Mouse (Mus musculus) hindbrain, embryonic 16.5 days (tissue): ENCODE data around the gene Poc1a. TPM values are rescaled to one million over a fixed set of nuclear protein-coding genes. Genes with fewer than 3 reads are reported as not detected.

Experiments used
- ATAC-seq: fragments of 200-750 bp; cut with Nextera tagmentation; 2 replicates; pipeline ENCODE4 v1.8.0; 2017; ENCODE audit warnings: moderate TSS enrichment, moderate library complexity
- H3K27ac ChIP-seq: fragments of 300-500 bp; sonication (generic); 2 replicates; pipeline ENCODE4 v1.5.1; 2014; ENCODE audit warnings: low read depth, mild to moderate bottlenecking, control low read depth, low read length, moderate library complexity
- H3K27me3 ChIP-seq: fragments of 300-500 bp; sonication (generic); replicated peaks from 2 replicates; pipeline ENCODE4 v1.6.1; 2014; ENCODE audit warnings: low read length; ENCODE audit not compliant: control insufficient read depth, insufficient read depth
- H3K36me3 ChIP-seq: fragments of 300-500 bp; sonication (generic); 2 replicates; pipeline ENCODE4 v1.6.1; 2014; ENCODE audit warnings: mild to moderate bottlenecking, low read length, moderate library complexity, mixed read lengths; ENCODE audit not compliant: control insufficient read depth, insufficient read depth
- H3K4me1 ChIP-seq: fragments of 300-500 bp; sonication (generic); 2 replicates; pipeline ENCODE4 v1.6.1; 2014; ENCODE audit warnings: low read depth, low read length; ENCODE audit not compliant: control insufficient read depth, insufficient read depth
- H3K4me2 ChIP-seq: fragments of 300-500 bp; sonication (generic); 2 replicates; pipeline ENCODE4 v1.6.1; 2014; ENCODE audit warnings: mild to moderate bottlenecking, low read length, control low read depth, moderate library complexity
- H3K4me3 ChIP-seq: fragments of 300-500 bp; sonication (generic); 2 replicates; pipeline ENCODE4 v1.5.1; 2014; ENCODE audit warnings: mild to moderate bottlenecking, low read length, control low read depth, moderate library complexity
- H3K9ac ChIP-seq: fragments of 300-500 bp; sonication (generic); 2 replicates; pipeline ENCODE4 v1.6.1; 2014; ENCODE audit warnings: low read depth, mild to moderate bottlenecking, control low read depth, low read length, moderate library complexity
- H3K9me3 ChIP-seq: fragments of 300-500 bp; sonication (generic); 2 replicates; pipeline ENCODE4 v1.6.1; 2014; ENCODE audit warnings: mild to moderate bottlenecking, low read length, moderate library complexity; ENCODE audit not compliant: control insufficient read depth
- WGBS: fragments of 180-500 bp; shearing (Covaris S2); extraction: QIAGEN DNeasy Blood & Tissue Kit; methylation state at CpG from one replicate; pipeline ENCODE4 v1.1.7; 2014; 5-methylcytosine and 5-hydroxymethylcytosine counted together
- polyA plus RNA-seq: library from polyadenylated mRNA; unstranded; fragments of >200 nt; fragmentation: Nextera tagmentation; extraction: Ambion mirVana; gene quantifications from 2 replicates; pipeline ENCODE4 v1.2.1, GENCODE M21; 2015

Poc1a gene
- polyA plus RNA-seq, 1 experiment from 2014 or later: 8.9 TPM

DNA sequence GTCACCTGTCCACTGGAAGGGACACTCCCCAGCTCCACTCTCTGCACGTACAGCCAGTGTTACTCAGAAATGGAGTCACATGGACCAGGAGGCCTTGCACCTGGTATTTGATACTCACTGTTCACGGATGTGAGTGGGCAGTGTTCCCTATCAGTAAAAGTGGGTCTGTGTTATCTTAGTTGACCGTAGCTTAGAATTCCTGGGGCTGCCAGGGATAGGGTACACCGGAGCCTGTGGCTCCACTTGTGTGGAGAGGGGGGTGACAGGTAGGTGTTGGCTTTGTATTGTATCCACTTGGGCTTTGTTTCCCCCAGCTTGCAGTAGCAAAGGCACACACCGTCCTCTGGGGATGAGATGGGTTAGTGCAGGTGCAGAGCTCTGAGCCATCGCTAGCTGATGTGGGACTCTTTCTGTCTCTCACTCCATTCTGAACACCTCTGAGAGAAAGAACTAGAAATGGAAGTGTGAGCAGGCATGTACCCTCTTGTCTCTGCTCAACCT, 22.6 kb downstream of the Poc1a start:
- Histone ChIP-seq H3K4me3 (no peak overlapping the region), H3K27ac (no peak overlapping the region), H3K36me3 (no peaks in the 10 kb centered on the region), H3K27me3 (no peaks in the 10 kb centered on the region), H3K9me3 (no peaks in the 10 kb centered on the region), H3K4me1 (no peaks in the 10 kb centered on the region), H3K4me2 (no peak overlapping the region), H3K9ac (no peak overlapping the region)
- no peak for ATAC-seq
- 95% methylated on average over 6 of the region's 6 CpGs for WGBS

DNA sequence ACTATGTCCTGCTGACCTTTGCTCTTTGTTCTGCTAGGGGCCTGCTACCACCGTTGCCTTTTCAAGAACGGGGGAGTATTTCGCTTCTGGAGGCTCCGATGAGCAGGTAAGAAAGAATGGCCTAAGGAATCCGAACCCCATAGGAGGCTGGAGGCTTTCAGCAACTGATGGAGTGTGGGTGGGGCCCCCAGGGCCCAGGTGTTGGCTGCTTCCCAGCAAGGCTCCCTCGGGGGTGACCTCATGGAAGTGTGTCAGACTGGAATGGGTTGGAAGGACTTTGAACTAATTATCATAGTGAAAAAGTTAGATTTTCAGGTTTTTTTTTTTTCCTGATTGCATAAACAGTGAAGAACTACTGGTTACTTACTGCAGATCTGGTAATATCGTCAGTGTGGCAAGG, 24.4 kb downstream of the Poc1a start:
- WGBS: 74% methylated on average over 7 of the region's 7 CpGs
- H3K9ac ChIP-seq: no peak overlapping the region
- H3K9me3 ChIP-seq: no peaks in the 10 kb centered on the region
- no peak overlapping the region for H3K4me3 ChIP-seq
- H3K27ac ChIP-seq: no peak overlapping the region
- no peak overlapping the region for H3K4me2 ChIP-seq
- no peaks in the 10 kb centered on the region for H3K4me1 ChIP-seq
- no peaks in the 10 kb centered on the region for H3K27me3 ChIP-seq
- no peak for ATAC-seq
- no peaks in the 10 kb centered on the region for H3K36me3 ChIP-seq

DNA sequence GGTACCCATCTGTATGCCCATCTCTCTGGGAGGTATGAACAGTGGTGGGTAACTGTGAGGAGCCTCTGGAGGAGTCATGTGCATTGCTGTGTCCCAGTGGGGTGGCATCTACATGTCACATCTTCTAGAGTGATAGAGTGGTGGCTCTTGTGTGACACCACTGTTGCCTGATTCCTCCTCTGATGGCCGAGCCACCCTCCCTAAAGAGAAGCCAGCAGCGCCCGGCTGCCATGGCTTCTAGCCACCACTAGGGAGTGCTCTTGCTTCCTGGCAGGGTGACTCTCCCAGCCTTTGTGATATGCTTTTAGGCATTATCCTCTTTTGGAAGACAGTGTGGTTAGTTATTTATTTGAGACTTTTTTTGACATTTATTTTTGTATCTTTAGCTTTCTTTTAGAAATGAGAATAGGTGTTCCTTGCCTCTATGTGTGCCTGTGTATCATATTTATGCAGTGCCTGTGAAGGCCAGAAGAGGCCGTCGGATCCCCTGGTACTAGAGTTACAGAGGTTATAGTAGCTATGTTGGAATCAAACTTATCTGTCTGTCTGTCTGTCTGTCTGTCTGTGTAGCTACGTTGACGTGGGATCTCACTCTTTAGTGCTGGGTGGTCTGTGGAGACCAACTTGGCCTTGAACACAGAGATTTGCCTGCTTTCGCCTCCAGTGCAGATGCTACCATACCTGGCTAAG, 25.9 kb downstream of the Poc1a start:
- Histone ChIP-seq H3K4me2 (no peak overlapping the region), H3K4me1 (no peaks in the 10 kb centered on the region), H3K4me3 (no peak overlapping the region), H3K36me3 (no peaks in the 10 kb centered on the region), H3K9ac (no peak overlapping the region), H3K27ac (no peak overlapping the region), H3K27me3 (no peaks in the 10 kb centered on the region), H3K9me3 (no peaks in the 10 kb centered on the region)
- 47% methylated on average over 8 of the region's 8 CpGs for WGBS
- no peak for ATAC-seq

DNA sequence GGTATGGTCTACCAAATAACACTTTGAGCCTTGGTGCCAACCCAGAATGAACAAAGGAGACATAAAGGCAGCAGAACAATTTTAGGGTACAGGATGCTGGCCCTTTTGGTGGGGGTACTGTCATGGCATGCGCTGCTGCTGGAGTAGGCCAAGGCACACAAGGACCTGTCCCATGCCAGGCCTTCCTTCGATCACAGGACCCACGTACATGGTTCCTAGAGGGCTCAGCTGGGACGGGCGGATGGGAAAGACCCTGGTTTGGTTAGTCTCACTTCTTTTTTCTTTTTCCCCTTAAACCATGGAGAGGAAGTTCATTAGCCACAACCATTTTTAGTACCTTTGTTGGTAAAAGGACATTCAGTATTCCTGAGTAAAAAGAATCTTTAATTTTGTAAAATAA, 27.3 kb downstream of the Poc1a start:
- Histone ChIP-seq H3K4me2 (no peak overlapping the region), H3K27ac (no peak overlapping the region), H3K27me3 (no peaks in the 10 kb centered on the region), H3K9ac (no peak overlapping the region), H3K4me1 (no peaks in the 10 kb centered on the region), H3K36me3 (no peaks in the 10 kb centered on the region), H3K4me3 (no peak overlapping the region), H3K9me3 (no peaks in the 10 kb centered on the region)
- 93% methylated on average over 5 of the region's 5 CpGs for WGBS
- ATAC-seq: no peak

DNA sequence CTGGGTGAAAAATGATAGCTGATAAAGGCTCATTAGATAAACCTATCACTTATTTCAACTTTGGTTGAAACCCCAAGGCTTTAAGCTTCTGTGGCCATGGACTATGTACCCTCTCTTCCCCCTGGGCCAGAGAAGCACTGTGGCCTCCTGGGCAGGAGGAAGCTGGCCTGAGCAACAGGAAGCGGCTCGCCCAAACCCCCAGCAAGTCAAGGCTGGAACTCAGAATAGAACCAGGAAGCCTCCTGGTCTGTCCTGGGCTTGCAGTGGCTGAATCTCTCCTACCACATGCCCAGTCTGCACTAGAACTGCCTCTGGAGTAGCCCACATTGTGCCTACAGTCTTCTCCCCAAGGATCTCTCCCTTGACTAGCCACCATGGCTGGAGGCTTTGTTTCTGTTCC, 27.7 kb downstream of the Poc1a start:
- ATAC-seq: no peak
- Histone ChIP-seq H3K27me3 (no peaks in the 10 kb centered on the region), H3K4me3 (no peak overlapping the region), H3K36me3 (no peaks in the 10 kb centered on the region), H3K9ac (no peak overlapping the region), H3K27ac (no peak overlapping the region), H3K4me2 (no peak overlapping the region), H3K4me1 (no peaks in the 10 kb centered on the region), H3K9me3 (no peaks in the 10 kb centered on the region)
- 89% methylated on average over 2 of the region's 2 CpGs for WGBS

DNA sequence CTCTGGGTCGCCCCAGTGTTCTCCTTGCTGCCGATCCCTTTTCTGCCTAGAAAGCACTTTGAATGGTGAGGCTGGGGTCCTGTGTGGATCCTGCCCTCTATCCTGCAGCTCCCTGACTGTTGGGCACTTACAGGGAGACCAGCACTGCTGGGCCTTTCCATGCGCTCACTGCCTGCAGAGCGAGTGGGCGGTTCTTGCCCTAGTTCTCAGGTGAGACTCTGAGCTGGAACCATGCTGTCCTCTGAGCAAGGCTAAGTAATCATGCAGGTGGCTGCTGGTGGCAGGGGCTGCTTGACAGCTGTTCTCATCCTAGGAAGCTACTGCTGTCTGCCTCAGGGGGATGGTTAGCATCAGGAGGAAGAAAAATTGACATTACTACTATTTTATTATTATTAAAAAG, 28.1 kb downstream of the Poc1a start:
- no peaks in the 10 kb centered on the region for H3K27me3 ChIP-seq
- H3K36me3 ChIP-seq: no peaks in the 10 kb centered on the region
- 89% methylated on average over 5 of the region's 5 CpGs for WGBS
- no peak overlapping the region for H3K27ac ChIP-seq
- no peaks in the 10 kb centered on the region for H3K9me3 ChIP-seq
- no peak overlapping the region for H3K9ac ChIP-seq
- H3K4me3 ChIP-seq: no peak overlapping the region
- H3K4me2 ChIP-seq: no peak overlapping the region
- no peaks in the 10 kb centered on the region for H3K4me1 ChIP-seq
- ATAC-seq: no peak

DNA sequence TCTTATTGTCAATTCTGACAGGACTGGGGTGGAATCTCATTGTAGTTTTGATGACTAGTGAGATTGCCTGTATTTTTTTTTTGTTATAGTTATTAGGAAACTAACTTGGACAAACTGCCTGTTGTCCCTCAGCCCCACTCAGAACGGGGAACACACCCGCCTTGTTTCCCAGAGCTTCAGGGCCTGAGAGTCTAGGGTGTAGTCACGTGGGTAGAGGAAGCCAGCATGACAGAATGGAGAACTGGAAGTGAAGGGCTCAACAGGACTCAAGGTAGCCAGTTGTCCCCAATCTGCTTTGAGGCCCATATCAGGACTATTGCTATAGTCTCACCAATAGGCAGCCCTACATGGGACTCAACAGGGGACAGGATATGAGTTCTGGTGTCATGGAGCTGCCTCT, 29.0 kb downstream of the Poc1a start:
- Histone ChIP-seq H3K36me3 (no peaks in the 10 kb centered on the region), H3K9me3 (no peaks in the 10 kb centered on the region), H3K27ac (no peak overlapping the region), H3K9ac (no peak overlapping the region), H3K4me1 (no peaks in the 10 kb centered on the region), H3K4me2 (no peak overlapping the region), H3K4me3 (no peak overlapping the region), H3K27me3 (no peaks in the 10 kb centered on the region)
- no peak for ATAC-seq
- 87% methylated on average over 3 of the region's 3 CpGs for WGBS

DNA sequence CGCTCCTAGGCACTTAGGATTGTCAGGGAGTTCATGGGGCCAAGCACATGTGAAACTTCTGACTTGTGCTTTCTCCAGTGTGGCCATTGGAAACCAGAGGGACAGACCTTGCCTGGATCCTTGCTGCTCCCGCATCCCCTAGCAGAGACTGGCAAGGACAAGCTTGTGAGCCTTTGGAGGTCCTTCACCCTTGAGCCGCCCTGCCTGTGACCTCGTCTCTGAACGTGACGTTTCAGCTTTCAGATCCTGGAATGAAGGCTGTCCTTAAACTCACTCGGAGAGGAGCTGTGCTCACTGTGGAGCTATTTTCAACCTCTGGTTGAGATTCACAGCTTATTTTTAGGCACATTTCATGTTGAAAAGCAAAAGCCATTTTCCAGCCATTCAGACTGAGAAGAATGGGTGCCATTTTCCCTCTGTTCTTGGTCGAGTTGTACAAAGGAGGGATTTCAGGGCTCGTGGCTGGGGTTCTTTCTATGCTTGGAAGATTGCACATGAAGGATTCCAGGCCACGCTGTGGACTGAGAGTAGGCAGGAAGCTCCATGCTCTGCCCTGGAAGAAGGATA, 30.8 kb downstream of the Poc1a start:
- H3K27ac ChIP-seq: no peak overlapping the region
- H3K9ac ChIP-seq: no peak overlapping the region
- no peaks in the 10 kb centered on the region for H3K4me1 ChIP-seq
- no peak for ATAC-seq
- no peak overlapping the region for H3K4me3 ChIP-seq
- no peaks in the 10 kb centered on the region for H3K9me3 ChIP-seq
- no peaks in the 10 kb centered on the region for H3K36me3 ChIP-seq
- no peaks in the 10 kb centered on the region for H3K27me3 ChIP-seq
- H3K4me2 ChIP-seq: no peak overlapping the region
- WGBS: 77% methylated on average over 10 of the region's 10 CpGs

DNA sequence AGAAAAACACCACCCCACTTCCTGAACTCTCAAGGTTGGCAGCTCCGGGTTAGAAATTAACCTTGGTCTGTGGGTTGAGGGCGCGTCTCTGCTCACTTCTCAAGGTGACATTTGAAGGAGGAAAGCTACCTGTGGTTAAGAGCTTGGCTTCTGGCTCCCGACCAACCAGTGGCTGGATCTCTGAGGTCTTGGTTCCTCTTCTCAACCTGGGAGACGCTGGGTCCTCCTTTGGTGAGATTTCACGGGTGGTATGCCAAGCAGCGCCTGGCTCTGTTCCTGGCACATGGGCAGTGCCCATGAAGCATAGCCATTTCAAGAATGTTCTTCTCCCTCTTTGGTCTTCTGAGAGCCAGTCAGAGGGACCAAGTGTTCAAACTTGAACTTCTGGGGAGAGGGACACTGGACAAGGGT, 32.1 kb downstream of the Poc1a start:
- H3K4me3 ChIP-seq: no peak overlapping the region
- ATAC-seq: no peak
- H3K27ac ChIP-seq: no peak overlapping the region
- H3K4me2 ChIP-seq: no peak overlapping the region
- H3K4me1 ChIP-seq: no peaks in the 10 kb centered on the region
- no peaks in the 10 kb centered on the region for H3K36me3 ChIP-seq
- no peaks in the 10 kb centered on the region for H3K9me3 ChIP-seq
- WGBS: 94% methylated on average over 7 of the region's 7 CpGs
- no peak overlapping the region for H3K9ac ChIP-seq
- no peaks in the 10 kb centered on the region for H3K27me3 ChIP-seq
